Mouse (Mus musculus) forebrain, embryonic 14.5 days (tissue): ENCODE measurements around the gene Snapc3. TPM values are rescaled to one million over a fixed set of nuclear protein-coding genes. Genes with fewer than 3 reads are reported as not detected.
A peak's percentile ranks its signal among the peaks of the same experiment; 100 is the strongest.

Experiments used
- ATAC-seq: fragments of 200-750 bp; cut with Nextera tagmentation; 2 replicates; pipeline ENCODE4 v1.8.0; 2017; ENCODE audit warnings: mild to moderate bottlenecking, moderate library complexity
- DNase-seq: peaks from one replicate; pipeline ENCODE4 v3.0.0-alpha.2; 2015; ENCODE audit warnings: low spot score
- H3K27ac ChIP-seq: fragments of 300-500 bp; sonication (generic); 2 replicates; pipeline ENCODE4 v1.5.1; 2014; ENCODE audit warnings: low read depth, mild to moderate bottlenecking, control low read depth, low read length, moderate library complexity
- H3K27me3 ChIP-seq: fragments of 300-500 bp; sonication (generic); replicated peaks from 2 replicates; pipeline ENCODE4 v1.6.1; 2014; ENCODE audit warnings: low read length, control low read depth, mixed read lengths; ENCODE audit not compliant: control insufficient read depth, insufficient read depth
- H3K36me3 ChIP-seq: fragments of 300-500 bp; sonication (generic); 2 replicates; pipeline ENCODE4 v1.6.1; 2014; ENCODE audit warnings: low read length, control low read depth; ENCODE audit not compliant: control insufficient read depth, insufficient read depth
- H3K4me1 ChIP-seq: fragments of 300-500 bp; sonication (generic); 2 replicates; pipeline ENCODE4 v1.6.1; 2014; ENCODE audit warnings: antibody characterized with exemption, low read length, control low read depth; ENCODE audit not compliant: control insufficient read depth, insufficient read depth
- H3K4me2 ChIP-seq: fragments of 300-500 bp; sonication (generic); 2 replicates; pipeline ENCODE4 v1.6.1; 2014; ENCODE audit warnings: mild to moderate bottlenecking, control low read depth, low read length
- H3K4me3 ChIP-seq: fragments of 300-500 bp; sonication (generic); 2 replicates; pipeline ENCODE4 v1.5.1; 2014; ENCODE audit warnings: low read depth, low read length, control low read depth
- H3K9ac ChIP-seq: fragments of 300-500 bp; sonication (generic); 2 replicates; pipeline ENCODE4 v1.6.1; 2014; ENCODE audit warnings: mild to moderate bottlenecking, low read length, control low read depth, moderate library complexity
- H3K9me3 ChIP-seq: fragments of 300-500 bp; sonication (generic); replicated peaks from 2 replicates; pipeline ENCODE4 v1.6.1; 2016; ENCODE audit warnings: low read length, control low read depth, mixed read lengths; ENCODE audit not compliant: control insufficient read depth
- WGBS: fragments of 180-500 bp; shearing (Covaris S2); extraction: QIAGEN DNeasy Blood & Tissue Kit; methylation state at CpG from one replicate; pipeline ENCODE4 v1.1.7; 2014; 5-methylcytosine and 5-hydroxymethylcytosine counted together
- polyA plus RNA-seq: library from polyadenylated mRNA; unstranded; fragments of >200 nt; fragmentation: Nextera tagmentation; extraction: Ambion mirVana; gene quantifications from 2 replicates; pipeline ENCODE4 v1.2.1, GENCODE M21; 2014

Snapc3 gene
- polyA plus RNA-seq = 90.0 and 101 TPM in 2 replicates

- WGBS = 1% methylated on average over 41 of the region's 41 CpGs
Measured at GRCm38 (mm10) chr4:83417160-83417819, at the start of gene Snapc3. Snapc3 (plus strand) TSS chr4:83417724.

GRCm38 (mm10) chr4:83373381-83373780 is 44.1 kb upstream of the Snapc3 start:
- WGBS = 61% methylated on average over 4 of the region's 4 CpGs
- Histone ChIP-seq H3K27ac (no peak overlapping the region), H3K36me3 (no peaks in the 10 kb centered on the region), H3K4me2 (no peak overlapping the region), H3K4me3 (no peak overlapping the region), H3K4me1 (no peaks in the 10 kb centered on the region), H3K9ac (no peak overlapping the region), H3K27me3 (no peaks in the 10 kb centered on the region), H3K9me3 (no peaks in the 10 kb centered on the region)
- DNase-seq = peak; percentile 44
- ATAC-seq = no peak

More at GRCm38 (mm10) chr4:83417160-83417819, at the start of gene Snapc3:
- no peaks in the 10 kb centered on the region for H3K27me3 ChIP-seq
- H3K36me3 ChIP-seq = peaks cover 6% of the 10 kb centered on the region; the same call in 1 of the 2 replicates
- peak; percentile 100 for ATAC-seq
- peak; percentile 98 for DNase-seq
- H3K9me3 ChIP-seq = no peaks in the 10 kb centered on the region
- peak within 1 kb of the TSS; percentile 94 for H3K9ac ChIP-seq
- peak within 1 kb of the TSS; percentile 88 for H3K27ac ChIP-seq
- H3K4me3 ChIP-seq = peak within 1 kb of the TSS; percentile 97
- peak within 1 kb of the TSS; percentile 68 for H3K4me2 ChIP-seq
- H3K4me1 ChIP-seq = peaks cover 12% of the 10 kb centered on the region

- no peak overlapping the region for H3K9ac ChIP-seq
- H3K27me3 ChIP-seq = no peaks in the 10 kb centered on the region
- H3K36me3 ChIP-seq = no peaks in the 10 kb centered on the region
- no peaks in the 10 kb centered on the region for H3K4me1 ChIP-seq
- H3K4me3 ChIP-seq = no peak overlapping the region
- no peaks in the 10 kb centered on the region for H3K9me3 ChIP-seq
- WGBS = 88% methylated on average over 6 of the region's 6 CpGs
- H3K27ac ChIP-seq = no peak overlapping the region
- DNase-seq = no peak
- H3K4me2 ChIP-seq = no peak overlapping the region
- ATAC-seq = no peak
Measured at GRCm38 (mm10) chr4:83375650-83376049, 41.9 kb upstream of the Snapc3 start.

- WGBS = 75% methylated on average over 7 of the region's 7 CpGs
- ATAC-seq = no peak
Measured at GRCm38 (mm10) chr4:83376461-83377015, 41.0 kb upstream of the Snapc3 start.

GRCm38 (mm10) chr4:83379036-83379435 is 38.5 kb upstream of the Snapc3 start:
- Histone ChIP-seq H3K4me2 (no peak overlapping the region), H3K4me3 (no peak overlapping the region), H3K27me3 (no peaks in the 10 kb centered on the region), H3K4me1 (no peaks in the 10 kb centered on the region), H3K9me3 (no peaks in the 10 kb centered on the region), H3K36me3 (no peaks in the 10 kb centered on the region), H3K9ac (no peak overlapping the region), H3K27ac (no peak overlapping the region)
- DNase-seq (no peak), ATAC-seq (no peak)

More at GRCm38 (mm10) chr4:83376461-83377015, 41.0 kb upstream of the Snapc3 start:
- Histone ChIP-seq H3K36me3 (no peaks in the 10 kb centered on the region), H3K9ac (no peak overlapping the region), H3K9me3 (no peaks in the 10 kb centered on the region), H3K4me1 (no peaks in the 10 kb centered on the region), H3K27me3 (no peaks in the 10 kb centered on the region), H3K4me3 (no peak overlapping the region), H3K27ac (no peak overlapping the region), H3K4me2 (no peak overlapping the region)
- DNase-seq = no peak

- no peaks in the 10 kb centered on the region for H3K36me3 ChIP-seq
- DNase-seq (no peak), ATAC-seq (no peak)
- H3K4me3 ChIP-seq = no peak overlapping the region
- no peak overlapping the region for H3K27ac ChIP-seq
- WGBS = 93% methylated on average over 6 of the region's 6 CpGs
- H3K4me2 ChIP-seq = no peak overlapping the region
- no peaks in the 10 kb centered on the region for H3K27me3 ChIP-seq
- no peak overlapping the region for H3K9ac ChIP-seq
- no peaks in the 10 kb centered on the region for H3K9me3 ChIP-seq
- H3K4me1 ChIP-seq = no peaks in the 10 kb centered on the region
Measured at GRCm38 (mm10) chr4:83379746-83380145, 37.8 kb upstream of the Snapc3 start.

- H3K4me3 ChIP-seq = no peak overlapping the region
- H3K27me3 ChIP-seq = no peaks in the 10 kb centered on the region
- no peaks in the 10 kb centered on the region for H3K9me3 ChIP-seq
- H3K4me2 ChIP-seq = no peak overlapping the region
- DNase-seq (no peak), ATAC-seq (no peak)
- WGBS = 77% methylated on average over 4 of the region's 4 CpGs
- H3K9ac ChIP-seq = no peak overlapping the region
- no peaks in the 10 kb centered on the region for H3K4me1 ChIP-seq
- H3K27ac ChIP-seq = no peak overlapping the region
- no peaks in the 10 kb centered on the region for H3K36me3 ChIP-seq
Measured at GRCm38 (mm10) chr4:83380266-83380665, 37.3 kb upstream of the Snapc3 start.

- Histone ChIP-seq H3K4me1 (no peaks in the 10 kb centered on the region), H3K4me2 (no peak overlapping the region), H3K27ac (no peak overlapping the region), H3K9me3 (no peaks in the 10 kb centered on the region), H3K9ac (no peak overlapping the region), H3K27me3 (no peaks in the 10 kb centered on the region), H3K4me3 (no peak overlapping the region), H3K36me3 (no peaks in the 10 kb centered on the region)
- ATAC-seq = peak; percentile 42
- 43% methylated on average over 6 of the region's 6 CpGs for WGBS
- DNase-seq = peak; percentile 55
Measured at GRCm38 (mm10) chr4:83383899-83384490, 33.5 kb upstream of the Snapc3 start.

GRCm38 (mm10) chr4:83385091-83385490 is 32.4 kb upstream of the Snapc3 start:
- Histone ChIP-seq H3K27ac (no peak overlapping the region), H3K9ac (no peak overlapping the region), H3K36me3 (no peaks in the 10 kb centered on the region), H3K27me3 (no peaks in the 10 kb centered on the region), H3K4me2 (no peak overlapping the region), H3K4me1 (no peaks in the 10 kb centered on the region), H3K9me3 (no peaks in the 10 kb centered on the region), H3K4me3 (no peak overlapping the region)
- DNase-seq (no peak), ATAC-seq (no peak)
